Mouse (Mus musculus) lung, postnatal 0 days (tissue): ENCODE data around the gene Rab42.

Source experiments
- CTCF ChIP-seq: IDR thresholded peaks from 2 replicates; pipeline ENCODE4 v1.5.1; 2016; ENCODE audit warnings: antibody characterized with exemption, mild to moderate bottlenecking
- EP300 ChIP-seq: IDR thresholded peaks from 2 replicates; pipeline ENCODE4 v1.6.1; 2016; ENCODE audit warnings: antibody characterized with exemption, mild to moderate bottlenecking, control low read depth

GRCm38 (mm10) chr4:132256384-132256783 lies 46.8 kb downstream of the Rab42 start:
- TF ChIP-seq CTCF = no peak
- TF ChIP-seq EP300 = no peak
